Mouse (Mus musculus) naive thymus-derived CD4-positive, alpha-beta T cell, adult 2 months (primary cell): ENCODE results near the gene Elmo2.

Experiments
- DNase-seq: peaks from one replicate; pipeline ENCODE4 v3.0.0-alpha.2; 2011; ENCODE audit warnings: low read depth

Gene Elmo2

GRCm38 (mm10) chr2:165257151-165257834, 69.0 kb downstream of the Elmo2 start:
- DNase-seq = no peak

- no peak for DNase-seq
Observed at GRCm38 (mm10) chr2:165256213-165256612, 70.1 kb downstream of the Elmo2 start.

GRCm38 (mm10) chr2:165253867-165254266, 72.4 kb downstream of the Elmo2 start:
- DNase-seq = no peak

- DNase-seq = no peak
Observed at GRCm38 (mm10) chr2:165253269-165253668, 73.0 kb downstream of the Elmo2 start.

GRCm38 (mm10) chr2:165252801-165253200, 73.5 kb downstream of the Elmo2 start:
- DNase-seq = no peak

GRCm38 (mm10) chr2:165252381-165252780, 73.9 kb downstream of the Elmo2 start:
- DNase-seq = no peak

- no peak for DNase-seq
Observed at GRCm38 (mm10) chr2:165250903-165251302, 75.4 kb downstream of the Elmo2 start.

GRCm38 (mm10) chr2:165248967-165249366, 77.3 kb downstream of the Elmo2 start:
- no peak for DNase-seq

GRCm38 (mm10) chr2:165246349-165246748, 79.9 kb downstream of the Elmo2 start:
- no peak for DNase-seq

GRCm38 (mm10) chr2:165243122-165243720, 83.1 kb downstream of the Elmo2 start:
- DNase-seq = no peak

GRCm38 (mm10) chr2:165242575-165242974, 83.7 kb downstream of the Elmo2 start:
- no peak for DNase-seq

- no peak for DNase-seq
Observed at GRCm38 (mm10) chr2:165241786-165242185, 84.5 kb downstream of the Elmo2 start.

- DNase-seq = no peak
Observed at GRCm38 (mm10) chr2:165240371-165240770, 85.9 kb downstream of the Elmo2 start.

- no peak for DNase-seq
Observed at GRCm38 (mm10) chr2:165239533-165240144, 86.6 kb downstream of the Elmo2 start.

- no peak for DNase-seq
Observed at GRCm38 (mm10) chr2:165238416-165239145, 87.7 kb downstream of the Elmo2 start.
